Mouse (Mus musculus) G1E (cell line): ENCODE results near the gene Kat6b. TPM values are rescaled to one million over a fixed set of nuclear protein-coding genes. Genes with fewer than 3 reads are reported as not detected.
A peak's percentile ranks its signal among the peaks of the same experiment; 100 is the strongest.

Source experiments
- ATAC-seq: 2 replicates; pipeline ENCODE4 v1.8.0; 2016; ENCODE audit warnings: mild to moderate bottlenecking; ENCODE audit not compliant: insufficient number of reproducible peaks, poor library complexity, low FRiP score, severe bottlenecking; ENCODE audit errors: extremely low read depth
- DNase-seq: peaks from one replicate; pipeline ENCODE4 v3.0.0; 2012; ENCODE audit warnings: low spot score
- H3K27me3 ChIP-seq: 2 replicates; pipeline ENCODE4 v1.6.1; 2012; ENCODE audit warnings: mild to moderate bottlenecking, low read length, inconsistent platforms; ENCODE audit not compliant: insufficient read depth
- H3K36me3 ChIP-seq: replicated peaks from 2 replicates; pipeline ENCODE3; 2012; ENCODE audit warnings: mild to moderate bottlenecking, inconsistent platforms
- H3K4me1 ChIP-seq: 2 replicates; pipeline ENCODE4 v1.6.1; 2012; ENCODE audit warnings: low read depth, low read length, inconsistent platforms, mixed read lengths; ENCODE audit not compliant: insufficient read depth
- H3K4me3 ChIP-seq: 2 replicates; pipeline ENCODE4 v1.5.1; 2012; ENCODE audit warnings: low read depth, mild to moderate bottlenecking, inconsistent platforms, low read length, moderate library complexity, mixed read lengths
- H3K9me3 ChIP-seq: replicated peaks from 2 replicates; pipeline ENCODE4 v1.6.1; 2012; ENCODE audit warnings: inconsistent platforms
- CTCF ChIP-seq: IDR thresholded peaks from 2 replicates; pipeline ENCODE4 v1.5.1; 2012; ENCODE audit warnings: low read depth, low read length, inconsistent platforms, mixed read lengths
- GATA1 ChIP-seq: IDR thresholded peaks from 2 replicates; pipeline ENCODE4 v1.6.1; 2012; ENCODE audit warnings: borderline replicate concordance, low read length, inconsistent platforms, mixed read lengths
- GATA2 ChIP-seq: IDR thresholded peaks from 2 replicates; pipeline ENCODE4 v1.6.1; 2012; ENCODE audit warnings: low read depth, low read length, inconsistent platforms, borderline replicate concordance
- POLR2AphosphoS5 ChIP-seq: IDR thresholded peaks from 2 replicates; pipeline ENCODE4 v1.6.1; 2012; ENCODE audit warnings: low read depth, low read length, inconsistent platforms; ENCODE audit not compliant: insufficient replicate concordance
- TAL1 ChIP-seq: conservative IDR thresholded peaks from 2 replicates; pipeline ENCODE4 v1.6.1; 2012; ENCODE audit warnings: low read depth, low read length, inconsistent platforms, mixed read lengths
- polyA plus RNA-seq: library from polyadenylated mRNA; stranded (reverse); fragments of >175 nt; gene quantifications from 2 replicates; pipeline ENCODE4 v1.2.3, GENCODE M21; 2012
- total RNA-seq, 2 experiments: library from RNA; stranded (forward) in 1 of 2; stranded (reverse) in 1 of 2; fragments of 200-1000 nt in 1 of 2; fragments of >200 nt in 1 of 2; fragmentation: Nextera tagmentation in 1 of 2; gene quantifications; 2 replicates each; pipeline ENCODE4 v1.2.3; 2014 to 2017

Kat6b gene
- total and polyA plus RNA-seq, 3 experiments, result 4.1 to 56.7 (median 17.8) TPM

GRCm38 (mm10) chr14:21592985-21593750 is 111.9 kb downstream of the Kat6b start:
- no peak for DNase-seq
- TF ChIP-seq GATA2 (no peak), POLR2AphosphoS5 (no peak), GATA1 (no peak), TAL1 (no peak), CTCF (no peak)
- no peak overlapping the region for H3K4me3 ChIP-seq

GRCm38 (mm10) chr14:21599446-21600173 is 118.4 kb downstream of the Kat6b start:
- DNase-seq, result no peak
- peak; percentile 32 for ATAC-seq
- TF ChIP-seq GATA2 (no peak), TAL1 (no peak), POLR2AphosphoS5 (no peak), GATA1 (no peak), CTCF (no peak)

More at GRCm38 (mm10) chr14:21592985-21593750, 111.9 kb downstream of the Kat6b start:
- Histone ChIP-seq H3K27me3 (no peaks in the 10 kb centered on the region), H3K36me3 (peaks cover 6% of the 10 kb centered on the region), H3K4me1 (peaks cover 53% of the 10 kb centered on the region), H3K9me3 (peaks cover 6% of the 10 kb centered on the region; the same call in 1 of the 2 replicates)
- ATAC-seq, result no peak

GRCm38 (mm10) chr14:21600174-21600566 is 118.9 kb downstream of the Kat6b start:
- H3K4me1 ChIP-seq, result peaks cover 76% of the 10 kb centered on the region
- TF ChIP-seq CTCF (no peak), POLR2AphosphoS5 (no peak), GATA1 (no peak), GATA2 (no peak), TAL1 (no peak)
- no peaks in the 10 kb centered on the region for H3K27me3 ChIP-seq
- DNase-seq (no peak), ATAC-seq (no peak)
- peak overlapping the region; percentile 61; the same call in 1 of the 2 replicates for H3K4me3 ChIP-seq
- H3K9me3 ChIP-seq, result no peaks in the 10 kb centered on the region
- peaks cover 3% of the 10 kb centered on the region for H3K36me3 ChIP-seq

More at GRCm38 (mm10) chr14:21599446-21600173, 118.4 kb downstream of the Kat6b start:
- Histone ChIP-seq H3K36me3 (peaks cover 3% of the 10 kb centered on the region), H3K27me3 (no peaks in the 10 kb centered on the region), H3K9me3 (no peaks in the 10 kb centered on the region), H3K4me1 (peaks cover 73% of the 10 kb centered on the region), H3K4me3 (no peak overlapping the region; the same call in 1 of the 2 replicates)

- no peak for DNase-seq
- peaks cover 3% of the 10 kb centered on the region for H3K36me3 ChIP-seq
- peaks cover 78% of the 10 kb centered on the region for H3K4me1 ChIP-seq
- H3K4me3 ChIP-seq, result peak overlapping the region; percentile 61; the same call in 1 of the 2 replicates
- TF ChIP-seq TAL1 (peak; percentile 55), GATA1 (no peak)
- no peaks in the 10 kb centered on the region for H3K9me3 ChIP-seq
- ATAC-seq, result peak; percentile 43; the same call in 1 of the 2 replicates
- H3K27me3 ChIP-seq, result no peaks in the 10 kb centered on the region
These were observed 119.4 kb downstream of the Kat6b start for GRCm38 (mm10) chr14:21600628-21601027.

- Histone ChIP-seq H3K9me3 (no peaks in the 10 kb centered on the region), H3K4me1 (peaks cover 77% of the 10 kb centered on the region), H3K27me3 (no peaks in the 10 kb centered on the region), H3K4me3 (peak overlapping the region; percentile 46; the same call in 1 of the 2 replicates), H3K36me3 (peaks cover 5% of the 10 kb centered on the region)
- ATAC-seq (no peak), DNase-seq (no peak)
- no peak for TF ChIP-seq GATA2
- no peak for TF ChIP-seq CTCF
- TF ChIP-seq GATA1, result no peak
- no peak for TF ChIP-seq TAL1
These were observed 120.9 kb downstream of the Kat6b start for GRCm38 (mm10) chr14:21602166-21602565.

GRCm38 (mm10) chr14:21602937-21603336 is 121.7 kb downstream of the Kat6b start:
- Histone ChIP-seq H3K4me1 (peaks cover 73% of the 10 kb centered on the region), H3K36me3 (peaks cover 5% of the 10 kb centered on the region)

More at GRCm38 (mm10) chr14:21602937-21603336, 121.7 kb downstream of the Kat6b start:
- DNase-seq, result peak; percentile 29
- ATAC-seq, result peak; percentile 78
- Histone ChIP-seq H3K9me3 (no peaks in the 10 kb centered on the region), H3K4me3 (no peak overlapping the region; the same call in 1 of the 2 replicates), H3K27me3 (no peaks in the 10 kb centered on the region)
- TF ChIP-seq POLR2AphosphoS5, result no peak
- peak; percentile 45 for TF ChIP-seq TAL1
- no peak for TF ChIP-seq CTCF
- TF ChIP-seq GATA2, result no peak
